Mouse (Mus musculus): Measurements from ENCODE around the gene Rap1gds1. TPM values are rescaled to one million over a fixed set of nuclear protein-coding genes. Genes with fewer than 3 reads are reported as not detected.

Rap1gds1 gene
- polyA plus RNA-seq, 1 experiment from 2014 or later, result 56.8 TPM

Other genes with a start within 250 kb of the Rap1gds1 start
- gene Stpg2, start 130.5 kb upstream of the Rap1gds1 start, polyA plus RNA-seq (2015; fragmentation: Nextera tagmentation; extraction: Ambion mirVana), result 0.22 TPM in 1 of 2 replicates, not detected in the other

Data from midbrain, embryonic 13.5 days (tissue).